Mouse (Mus musculus): ENCODE data around the gene Gm21093. TPM values are rescaled to one million over a fixed set of nuclear protein-coding genes. Genes with fewer than 3 reads are reported as not detected.
"Not testable (repeated sequence)": the region's sequence is repeated elsewhere in the genome, so short reads cannot be mapped to it uniquely, and the experiment has no call there.

Gene Gm21093
- 0.19 TPM in 1 of 2 replicates, not detected in the other for polyA plus RNA-seq (2014; fragmentation: Nextera tagmentation; extraction: Ambion mirVana)

GRCm38 (mm10) chr4:42034626-42035025 lies at the start of gene Gm21093:
TSS of gene Gm21093 (minus strand) at chr4:42034726.
- H3K36me3 ChIP-seq (ENCODE audit: control insufficient read depth, insufficient read depth, low read length); H3K9ac ChIP-seq (ENCODE audit: low read length); H3K4me2 ChIP-seq (ENCODE audit: low read depth); DNase-seq (ENCODE audit: low spot score); ATAC-seq (ENCODE audit: insufficient read depth, low FRiP score, low TSS enrichment); H3K4me1 ChIP-seq (ENCODE audit: control insufficient read depth, insufficient read depth, low read length); H3K27me3 ChIP-seq (ENCODE audit: control insufficient read depth, insufficient read depth, low read length); H3K4me3 ChIP-seq (ENCODE audit: low read depth, low read length); H3K27ac ChIP-seq (ENCODE audit: low read depth, low read length); H3K9me3 ChIP-seq (ENCODE audit: control insufficient read depth, low read length): not testable (repeated sequence)
- no CpG with 5 or more reads among the region's 8 CpGs for WGBS

Other genes starting within 250 kb of the Gm21093 start
- gene Gm21541, start 131.1 kb downstream of the Gm21093 start, polyA plus RNA-seq (2014; fragmentation: Nextera tagmentation; extraction: Ambion mirVana) = not detected in 2 replicates
- 1.6 and 2.1 TPM in 2 replicates for gene Gm20878, start 93.2 kb downstream of the Gm21093 start, polyA plus RNA-seq (2014; fragmentation: Nextera tagmentation; extraction: Ambion mirVana)
- not detected in 2 replicates for gene Fam205a4, start 68.7 kb downstream of the Gm21093 start, polyA plus RNA-seq (2014; fragmentation: Nextera tagmentation; extraction: Ambion mirVana)
- not detected in 2 replicates for gene Gm3893, start 56.5 kb upstream of the Gm21093 start, polyA plus RNA-seq (2014; fragmentation: Nextera tagmentation; extraction: Ambion mirVana)
- not detected in 2 replicates for gene Gm13304, start 80.1 kb upstream of the Gm21093 start, polyA plus RNA-seq (2014; fragmentation: Nextera tagmentation; extraction: Ambion mirVana)
- not detected in 2 replicates for gene Gm13306, start 118.7 kb upstream of the Gm21093 start, polyA plus RNA-seq (2014; fragmentation: Nextera tagmentation; extraction: Ambion mirVana)
- gene Gm13305, start 133.9 kb upstream of the Gm21093 start, polyA plus RNA-seq (2014; fragmentation: Nextera tagmentation; extraction: Ambion mirVana) = not detected in 2 replicates
- not detected in 2 replicates for gene Gm10600, start 205.9 kb upstream of the Gm21093 start, polyA plus RNA-seq (2014; fragmentation: Nextera tagmentation; extraction: Ambion mirVana)
- not detected in 2 replicates for gene Ccl21b, start 221.0 kb upstream of the Gm21093 start, polyA plus RNA-seq (2014; fragmentation: Nextera tagmentation; extraction: Ambion mirVana)

Measured in neural tube, embryonic 11.5 days (tissue).